Mouse (Mus musculus) ES-Bruce4 (cell line): ENCODE data around the gene 1700025G04Rik. TPM values are rescaled to one million over a fixed set of nuclear protein-coding genes. Genes with fewer than 3 reads are reported as not detected.

ENCODE experiments used
- H3K27ac ChIP-seq: 2 replicates; pipeline ENCODE4 v1.5.1; 2012; ENCODE audit warnings: low read length, inconsistent platforms; ENCODE audit not compliant: insufficient read depth
- H3K27me3 ChIP-seq: 2 replicates; pipeline ENCODE4 v1.6.1; 2012; ENCODE audit warnings: mild to moderate bottlenecking, low read length, inconsistent platforms; ENCODE audit not compliant: control insufficient read depth, poor library complexity, insufficient read depth, severe bottlenecking
- H3K36me3 ChIP-seq: 2 replicates; pipeline ENCODE4 v1.6.1; 2012; ENCODE audit warnings: inconsistent platforms, mild to moderate bottlenecking, low read length, moderate library complexity; ENCODE audit not compliant: control insufficient read depth, poor library complexity, insufficient read depth, severe bottlenecking
- H3K4me1 ChIP-seq: one replicate; pipeline ENCODE4 v1.8.1; 2011; ENCODE audit warnings: low read length; ENCODE audit not compliant: control insufficient read depth, insufficient read depth
- H3K4me3 ChIP-seq: 2 replicates; pipeline ENCODE4 v1.5.1; 2011; ENCODE audit warnings: low read depth, mild to moderate bottlenecking, low read length
- H3K9ac ChIP-seq: 2 replicates; pipeline ENCODE4 v1.6.1; 2012; ENCODE audit warnings: low read depth, mild to moderate bottlenecking, inconsistent platforms; ENCODE audit not compliant: poor library complexity, severe bottlenecking
- H3K9me3 ChIP-seq: replicated peaks from 2 replicates; pipeline ENCODE4 v1.6.1; 2012; ENCODE audit warnings: mild to moderate bottlenecking, low read length, inconsistent platforms; ENCODE audit not compliant: control insufficient read depth, poor library complexity, insufficient read depth, severe bottlenecking
- CTCF ChIP-seq: IDR thresholded peaks from one replicate; pipeline ENCODE4 v1.8.1; 2011; ENCODE audit warnings: low read depth, low read length
- EP300 ChIP-seq: IDR thresholded peaks from 2 replicates; pipeline ENCODE4 v1.6.1; 2011; ENCODE audit warnings: low read depth, low read length; ENCODE audit not compliant: insufficient read depth
- POLR2A ChIP-seq: IDR thresholded peaks from one replicate; pipeline ENCODE4 v1.8.1; 2011; ENCODE audit warnings: low read length; ENCODE audit not compliant: insufficient read depth
- polyA plus RNA-seq: library from polyadenylated mRNA; stranded (reverse); fragments of >200 nt; gene quantifications from 2 replicates; pipeline ENCODE4 v1.2.4, GENCODE M21; 2011; ENCODE audit warnings: low read depth; ENCODE audit not compliant: missing spikeins, insufficient read depth, insufficient read length

The 1700025G04Rik gene
- polyA plus RNA-seq, 1 experiment = 14.3 TPM

GRCm38 (mm10) chr1:152088030-152088429, 1.9 kb downstream of the 1700025G04Rik start:
- Histone ChIP-seq H3K4me3 (no peak overlapping the region), H3K36me3 (no peaks in the 10 kb centered on the region), H3K27me3 (no peaks in the 10 kb centered on the region)

DNA sequence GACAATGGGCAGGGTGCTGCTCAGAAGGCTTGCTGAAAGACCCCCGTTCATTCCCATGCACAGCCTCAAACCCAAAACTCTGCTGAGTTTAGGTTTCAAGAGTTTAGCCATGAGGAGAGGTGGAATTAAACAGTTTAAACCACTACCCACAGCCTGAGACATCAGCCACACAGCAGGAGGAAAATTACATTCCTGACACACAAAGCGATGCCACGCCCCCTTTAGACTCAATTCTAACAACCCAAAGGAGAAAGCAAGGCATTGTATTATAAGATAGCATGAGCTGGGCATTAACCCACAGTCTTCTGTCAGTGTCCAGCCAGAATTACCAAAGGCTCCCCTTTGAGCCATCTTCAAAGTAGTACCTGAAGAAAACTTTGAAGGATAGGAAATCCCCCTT, 3.0 kb downstream of the 1700025G04Rik start:
- Histone ChIP-seq H3K36me3 (no peaks in the 10 kb centered on the region), H3K4me1 (peaks cover 2% of the 10 kb centered on the region), H3K27me3 (no peaks in the 10 kb centered on the region), H3K9ac (no peak overlapping the region), H3K9me3 (no peaks in the 10 kb centered on the region), H3K4me3 (no peak overlapping the region), H3K27ac (no peak overlapping the region)
- TF ChIP-seq POLR2A (no peak), EP300 (no peak), CTCF (no peak)

More at GRCm38 (mm10) chr1:152088030-152088429, 1.9 kb downstream of the 1700025G04Rik start:
- Histone ChIP-seq H3K27ac (no peak overlapping the region), H3K9ac (no peak overlapping the region), H3K4me1 (peaks cover 2% of the 10 kb centered on the region), H3K9me3 (no peaks in the 10 kb centered on the region)
- TF ChIP-seq POLR2A (no peak), CTCF (no peak), EP300 (no peak)

DNA sequence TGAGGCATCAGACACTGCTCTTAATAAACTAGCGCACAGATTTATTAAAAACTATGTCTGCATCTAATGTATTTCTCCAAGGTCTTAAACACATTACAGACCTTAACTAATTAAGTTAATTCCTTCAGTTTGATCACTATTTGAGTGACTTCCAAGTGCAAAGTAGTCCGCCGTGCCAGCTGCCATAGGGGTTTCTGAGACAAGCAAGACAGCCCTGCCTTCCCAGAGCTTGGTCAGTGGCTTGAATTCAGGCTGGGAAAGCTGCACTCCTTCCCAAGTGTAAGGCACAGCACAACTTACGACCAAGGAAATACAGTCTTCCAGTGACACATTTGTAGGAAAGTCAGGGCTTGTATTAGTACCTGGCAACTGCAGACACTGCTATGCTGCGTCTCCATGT, 4.4 kb downstream of the 1700025G04Rik start:
- Histone ChIP-seq H3K27ac (no peak overlapping the region), H3K4me3 (no peak overlapping the region), H3K36me3 (no peaks in the 10 kb centered on the region), H3K9me3 (no peaks in the 10 kb centered on the region), H3K27me3 (no peaks in the 10 kb centered on the region), H3K4me1 (peaks cover 2% of the 10 kb centered on the region), H3K9ac (peak overlapping the region; percentile 71; the same call in 1 of the 2 replicates)
- TF ChIP-seq CTCF (no peak), POLR2A (no peak), EP300 (no peak)

DNA sequence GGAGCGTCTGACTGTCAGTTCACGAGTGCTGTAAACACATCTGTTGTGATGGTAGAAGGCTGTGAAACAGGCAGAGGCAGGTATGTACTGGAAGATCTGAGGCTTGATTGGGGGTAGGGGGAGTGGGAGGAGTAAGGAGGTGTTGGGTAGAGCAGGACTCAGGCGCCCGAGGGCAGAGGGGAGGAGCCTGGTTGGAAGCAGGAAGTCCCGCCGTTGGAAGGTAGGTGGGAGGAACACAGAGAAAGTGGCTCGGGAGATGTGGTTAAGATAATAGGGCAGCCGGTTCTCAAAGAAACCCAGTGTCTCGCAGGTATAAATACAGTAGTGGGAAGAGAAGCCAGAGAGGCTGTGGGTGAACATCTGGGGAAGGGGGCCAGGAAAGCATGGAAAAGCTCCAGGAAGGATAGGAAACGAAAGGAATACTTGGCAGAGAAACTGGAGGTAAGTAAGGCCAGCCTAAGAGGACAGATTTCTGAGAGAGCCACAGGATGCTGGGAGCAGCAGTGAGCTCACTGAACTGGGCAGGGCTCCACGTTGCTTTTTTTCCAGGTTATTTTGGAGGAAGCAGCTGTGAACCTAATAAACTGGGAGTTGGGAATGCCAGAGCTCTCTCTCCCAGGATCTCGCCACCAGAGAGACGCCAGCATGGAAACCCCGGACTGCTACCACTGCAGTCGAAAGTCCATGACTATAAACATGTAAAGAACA, 5.1 kb downstream of the 1700025G04Rik start:
- Histone ChIP-seq H3K9me3 (no peaks in the 10 kb centered on the region), H3K36me3 (no peaks in the 10 kb centered on the region), H3K27me3 (no peaks in the 10 kb centered on the region), H3K9ac (peak overlapping the region; percentile 71), H3K4me1 (peaks cover 2% of the 10 kb centered on the region), H3K4me3 (peak overlapping the region; percentile 81), H3K27ac (no peak overlapping the region)
- TF ChIP-seq CTCF (no peak), EP300 (no peak), POLR2A (no peak)

DNA sequence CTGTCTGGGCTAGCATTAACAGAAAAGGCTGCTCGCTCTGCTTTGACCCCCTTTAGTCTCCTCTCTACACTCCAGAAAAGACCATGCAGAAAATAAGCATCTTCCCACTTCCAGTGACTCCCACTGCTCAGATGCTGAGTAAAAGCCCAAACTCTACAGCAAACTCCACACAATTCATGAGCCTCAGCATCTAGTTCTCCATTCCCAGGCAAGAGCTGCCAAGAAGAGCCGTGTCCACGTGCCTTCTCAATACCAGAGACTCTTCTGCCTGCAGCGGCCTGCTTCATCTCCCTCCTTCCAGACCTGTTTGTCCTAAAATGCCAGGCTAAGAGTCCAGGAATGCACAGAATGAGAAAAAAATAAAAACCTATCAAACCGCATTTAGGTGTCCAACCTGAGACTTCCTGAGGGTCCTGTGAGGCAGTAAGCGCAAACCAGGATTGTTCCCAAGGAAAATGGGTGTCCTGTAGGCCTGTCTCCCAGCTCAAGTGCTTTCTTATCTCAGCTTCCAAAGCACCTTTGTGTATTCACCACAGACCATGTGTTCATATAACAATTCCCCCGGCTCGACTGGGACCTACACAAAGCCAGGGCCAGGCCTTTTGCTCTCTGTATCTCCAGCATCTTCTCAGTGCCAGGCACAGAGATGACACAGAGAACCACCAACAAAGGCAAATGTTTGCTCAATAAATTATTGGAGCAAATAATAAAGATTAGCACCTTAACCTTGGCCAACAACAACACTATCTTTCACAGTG, 7.8 kb downstream of the 1700025G04Rik start:
- H3K4me1 ChIP-seq = peaks cover 2% of the 10 kb centered on the region
- H3K36me3 ChIP-seq = no peaks in the 10 kb centered on the region
- H3K27ac ChIP-seq = no peak overlapping the region
- TF ChIP-seq EP300 = no peak
- no peaks in the 10 kb centered on the region for H3K9me3 ChIP-seq
- H3K9ac ChIP-seq = no peak overlapping the region
- H3K27me3 ChIP-seq = no peaks in the 10 kb centered on the region
- no peak overlapping the region for H3K4me3 ChIP-seq

DNA sequence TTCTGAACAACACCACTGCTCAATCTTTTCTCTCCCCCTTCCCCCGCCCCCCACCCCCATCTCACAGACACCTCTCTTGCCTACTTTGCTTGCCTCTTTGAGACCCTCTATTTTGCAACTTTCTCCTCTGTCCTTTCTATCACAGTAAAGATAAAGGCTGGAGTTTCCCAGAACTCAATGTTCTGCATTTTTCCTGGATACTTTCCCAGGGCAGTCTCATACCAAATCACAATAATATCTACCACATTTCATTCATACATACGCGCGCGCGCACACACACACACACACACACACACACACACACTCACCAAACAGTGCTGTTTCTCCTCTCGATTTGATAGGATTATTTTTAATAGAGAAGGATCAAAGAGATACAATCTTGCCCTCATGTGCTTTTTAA, 8.8 kb downstream of the 1700025G04Rik start:
- no peaks in the 10 kb centered on the region for H3K9me3 ChIP-seq

More for the DNA sequence above, 8.8 kb downstream of the 1700025G04Rik start:
- no peak for TF ChIP-seq CTCF
- no peak for TF ChIP-seq EP300
- no peak for TF ChIP-seq POLR2A
- H3K27me3 ChIP-seq = no peaks in the 10 kb centered on the region
- H3K4me3 ChIP-seq = no peak overlapping the region
- no peak overlapping the region for H3K27ac ChIP-seq
- H3K36me3 ChIP-seq = no peaks in the 10 kb centered on the region
- no peaks in the 10 kb centered on the region for H3K4me1 ChIP-seq
- no peak overlapping the region for H3K9ac ChIP-seq
